Mouse (Mus musculus) liver, postnatal 0 days (tissue): Measurements from ENCODE around the gene Figla. TPM values are rescaled to one million over a fixed set of nuclear protein-coding genes. Genes with fewer than 3 reads are reported as not detected.
"Not testable (repeated sequence)": the region's sequence is repeated elsewhere in the genome, so short reads cannot be mapped to it uniquely, and the experiment has no call there.

Source experiments
- ATAC-seq: fragments of 200-750 bp; cut with Nextera tagmentation; 2 replicates; pipeline ENCODE4 v1.8.0; 2017; ENCODE audit warnings: mild to moderate bottlenecking, moderate library complexity
- DNase-seq: peaks from one replicate; pipeline ENCODE4 v3.0.0-alpha.2; 2016
- H3K27ac ChIP-seq: fragments of 300-500 bp; sonication (generic); 2 replicates; pipeline ENCODE4 v1.5.1; 2014; ENCODE audit warnings: antibody characterized with exemption, moderate library complexity, mild to moderate bottlenecking, low read depth
- H3K27me3 ChIP-seq: fragments of 300-500 bp; sonication (generic); 2 replicates; pipeline ENCODE4 v1.6.1; 2014; ENCODE audit warnings: low read length, control low read depth, mixed read lengths; ENCODE audit not compliant: insufficient read depth
- H3K36me3 ChIP-seq: fragments of 300-500 bp; sonication (generic); replicated peaks from 2 replicates; pipeline ENCODE4 v1.6.1; 2014; ENCODE audit warnings: mild to moderate bottlenecking, control low read depth, low read length, moderate library complexity, mixed read lengths; ENCODE audit not compliant: insufficient read depth
- H3K4me1 ChIP-seq: fragments of 300-500 bp; sonication (generic); 2 replicates; pipeline ENCODE4 v1.6.1; 2014; ENCODE audit warnings: antibody characterized with exemption, mild to moderate bottlenecking, control low read depth; ENCODE audit not compliant: insufficient read depth
- H3K4me2 ChIP-seq: fragments of 300-500 bp; sonication (generic); 2 replicates; pipeline ENCODE4 v1.6.1; 2014; ENCODE audit warnings: low read depth, mild to moderate bottlenecking, low read length, moderate library complexity, mixed read lengths
- H3K4me3 ChIP-seq: fragments of 300-500 bp; sonication (generic); 2 replicates; pipeline ENCODE4 v1.5.1; 2014; ENCODE audit warnings: low read depth, low read length
- H3K9ac ChIP-seq: fragments of 300-500 bp; sonication (generic); replicated peaks from 2 replicates; pipeline ENCODE4 v1.6.1; 2014; ENCODE audit warnings: mild to moderate bottlenecking, moderate library complexity
- H3K9me3 ChIP-seq: fragments of 300-500 bp; sonication (generic); 2 replicates; pipeline ENCODE4 v1.6.1; 2016; ENCODE audit warnings: mild to moderate bottlenecking, control low read depth, low read length, mixed read lengths
- CTCF ChIP-seq: sonication (generic); IDR thresholded peaks from 2 replicates; pipeline ENCODE4 v1.5.1; 2016; ENCODE audit warnings: antibody characterized with exemption, low read depth
- EP300 ChIP-seq: IDR thresholded peaks from 2 replicates; pipeline ENCODE4 v1.6.1; 2016; ENCODE audit warnings: antibody characterized with exemption, low read depth, mild to moderate bottlenecking
- WGBS: fragments of 180-500 bp; shearing (Covaris S2); extraction: QIAGEN DNeasy Blood & Tissue Kit; methylation state at CpG from one replicate; pipeline ENCODE4 v1.1.7; 2014; ENCODE audit not compliant: insufficient replicate concordance; 5-methylcytosine and 5-hydroxymethylcytosine counted together
- polyA plus RNA-seq: library from polyadenylated mRNA; unstranded; fragments of >200 nt; fragmentation: Nextera tagmentation; extraction: Ambion mirVana; gene quantifications from 2 replicates; pipeline ENCODE4 v1.2.1, GENCODE M21; 2015

The Figla gene
- polyA plus RNA-seq, 1 experiment from 2014 or later, result not detected

- no peak overlapping the region for H3K4me3 ChIP-seq
- WGBS, result 66% methylated on average over 1 of the region's 1 CpGs
- H3K27me3 ChIP-seq, result no peaks in the 10 kb centered on the region
- no peak overlapping the region for H3K9ac ChIP-seq
- ATAC-seq (no peak), DNase-seq (no peak)
- H3K4me1 ChIP-seq, result no peaks in the 10 kb centered on the region
- TF ChIP-seq CTCF (no peak), EP300 (no peak)
- H3K27ac ChIP-seq, result no peak overlapping the region
- H3K36me3 ChIP-seq, result no peaks in the 10 kb centered on the region
- H3K9me3 ChIP-seq, result peaks cover 4% of the 10 kb centered on the region; the same call in 1 of the 2 replicates
- H3K4me2 ChIP-seq, result no peak overlapping the region
Observed at GRCm38 (mm10) chr6:85975761-85976160, 40.2 kb upstream of the Figla start.

- Histone ChIP-seq H3K4me1 (no peaks in the 10 kb centered on the region), H3K4me2 (no peak overlapping the region), H3K27ac (no peak overlapping the region), H3K9me3 (peaks cover 4% of the 10 kb centered on the region; the same call in 1 of the 2 replicates), H3K9ac (no peak overlapping the region), H3K27me3 (no peaks in the 10 kb centered on the region), H3K4me3 (no peak overlapping the region), H3K36me3 (no peaks in the 10 kb centered on the region)
- no peak for DNase-seq
- 72% methylated on average over 5 of the region's 5 CpGs for WGBS
- no peak for ATAC-seq
- TF ChIP-seq CTCF (no peak), EP300 (no peak)
Observed at GRCm38 (mm10) chr6:85976242-85976641, 39.7 kb upstream of the Figla start.

- not testable (repeated sequence) for H3K4me1 ChIP-seq, H3K9ac ChIP-seq, H3K36me3 ChIP-seq, H3K9me3 ChIP-seq, H3K4me3 ChIP-seq, DNase-seq, H3K27ac ChIP-seq, ATAC-seq, H3K4me2 ChIP-seq, H3K27me3 ChIP-seq
- WGBS, result 71% methylated on average over 4 of the region's 4 CpGs
Observed at GRCm38 (mm10) chr6:85978736-85979135, 37.2 kb upstream of the Figla start.

GRCm38 (mm10) chr6:85984351-85984750, 31.6 kb upstream of the Figla start:
- TF ChIP-seq EP300 (no peak), CTCF (no peak)
- Histone ChIP-seq H3K36me3 (no peaks in the 10 kb centered on the region), H3K4me1 (no peaks in the 10 kb centered on the region), H3K27me3 (no peaks in the 10 kb centered on the region), H3K9me3 (no peaks in the 10 kb centered on the region), H3K4me2 (no peak overlapping the region), H3K9ac (no peak overlapping the region), H3K27ac (no peak overlapping the region), H3K4me3 (no peak overlapping the region)
- WGBS, result 74% methylated on average over 8 of the region's 8 CpGs
- ATAC-seq, result no peak
- DNase-seq, result no peak

- H3K36me3 ChIP-seq, H3K4me3 ChIP-seq, H3K4me2 ChIP-seq, H3K4me1 ChIP-seq, H3K27me3 ChIP-seq, H3K9me3 ChIP-seq, H3K9ac ChIP-seq, H3K27ac ChIP-seq, DNase-seq, ATAC-seq: not testable (repeated sequence)
- 68% methylated on average over 5 of the region's 5 CpGs for WGBS
Observed at GRCm38 (mm10) chr6:85989570-85989969, 26.4 kb upstream of the Figla start.

- not testable (repeated sequence) for H3K9me3 ChIP-seq, H3K4me3 ChIP-seq, H3K36me3 ChIP-seq, H3K4me2 ChIP-seq, H3K4me1 ChIP-seq, ATAC-seq, H3K9ac ChIP-seq, H3K27me3 ChIP-seq, H3K27ac ChIP-seq, DNase-seq
- WGBS, result 79% methylated on average over 5 of the region's 5 CpGs
Observed at GRCm38 (mm10) chr6:85990774-85991173, 25.2 kb upstream of the Figla start.

- WGBS, result 70% methylated on average over 18 of the region's 18 CpGs
- Histone ChIP-seq H3K4me3 (no peak overlapping the region), H3K4me1 (no peaks in the 10 kb centered on the region), H3K36me3 (no peaks in the 10 kb centered on the region), H3K9me3 (no peaks in the 10 kb centered on the region), H3K27ac (no peak overlapping the region), H3K4me2 (no peak overlapping the region), H3K27me3 (no peaks in the 10 kb centered on the region), H3K9ac (no peak overlapping the region)
- TF ChIP-seq EP300 (no peak), CTCF (peak; percentile 66)
- peak; percentile 52 for DNase-seq
- no peak for ATAC-seq
Observed at GRCm38 (mm10) chr6:86003405-86003925, 12.5 kb upstream of the Figla start.
